Mouse (Mus musculus): ENCODE measurements around the gene Pklr. TPM values are rescaled to one million over a fixed set of nuclear protein-coding genes. Genes with fewer than 3 reads are reported as not detected.

Pklr gene
- polyA plus RNA-seq, 1 experiment from 2014 or later, result 4.4 TPM

DNA sequence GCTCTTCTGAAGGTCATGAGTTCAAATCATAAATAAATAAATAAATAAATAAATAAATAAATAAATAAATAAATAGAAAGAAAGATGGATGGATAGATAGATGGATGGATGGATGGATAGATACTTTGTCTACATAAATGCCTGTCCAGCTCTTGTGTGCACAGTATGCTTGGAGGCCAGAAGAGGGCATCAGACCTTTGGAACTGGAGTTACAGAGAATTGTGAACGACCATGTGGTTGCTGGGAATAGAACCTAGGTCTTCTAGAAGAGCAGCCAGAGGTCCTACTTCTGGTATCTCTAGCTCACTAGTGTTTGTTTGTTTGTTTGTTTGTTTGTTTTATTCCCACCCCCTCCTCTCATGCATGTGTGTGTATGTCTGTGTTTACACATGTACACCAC lies 57.4 kb downstream of the Pklr start:
- H3K27me3 ChIP-seq (ENCODE audit: insufficient read depth, poor library complexity, severe bottlenecking), result no peaks in the 10 kb centered on the region
- peaks cover 23% of the 10 kb centered on the region for H3K4me1 ChIP-seq (replicated peaks)
- WGBS, result 62% methylated on average over 1 of the region's 1 CpGs
- H3K27ac ChIP-seq, result no peak overlapping the region
- H3K36me3 ChIP-seq, result peaks cover 6% of the 10 kb centered on the region
- H3K4me3 ChIP-seq, result no peak overlapping the region
- no peaks in the 10 kb centered on the region for H3K9me3 ChIP-seq
- DNase-seq (ENCODE audit: low spot score), result no peak

- Histone ChIP-seq H3K4me3 (no peak overlapping the region), H3K9me3 (no peaks in the 10 kb centered on the region), H3K36me3 (0 out of 2 replicates have a peak, but pooled peaks cover 1% of the 10 kb centered on the region), H3K4me1 (replicated peaks) (peaks cover 19% of the 10 kb centered on the region), H3K27me3 (ENCODE audit: insufficient read depth, poor library complexity, severe bottlenecking) (no peaks in the 10 kb centered on the region), H3K27ac (no peak overlapping the region)
- DNase-seq (ENCODE audit: low spot score), result no peak
- 89% methylated on average over 2 of the region's 2 CpGs for WGBS
Measured at GRCm38 (mm10) chr3:89193853-89194252, 57.9 kb downstream of the Pklr start.

Other genes with a start within 250 kb of the Pklr start
- 58.6 and 64.8 TPM in 2 replicates for gene Msto1, start 222.1 kb upstream of the Pklr start, polyA plus RNA-seq (2016; fragmentation: Nextera tagmentation; extraction: Ambion mirVana)
- 12.3 and 12.9 TPM in 2 replicates for gene Ash1l, start 185.5 kb upstream of the Pklr start, polyA plus RNA-seq (2016; fragmentation: Nextera tagmentation; extraction: Ambion mirVana)
- 132 and 142 TPM in 2 replicates for gene Dap3, start 185.0 kb upstream of the Pklr start, polyA plus RNA-seq (2016; fragmentation: Nextera tagmentation; extraction: Ambion mirVana)
- gene Rusc1, start 42.8 kb upstream of the Pklr start, polyA plus RNA-seq (2016; fragmentation: Nextera tagmentation; extraction: Ambion mirVana), result 19.1 and 38.3 TPM in 2 replicates
- gene Gm43738, start 35.0 kb upstream of the Pklr start, polyA plus RNA-seq (2016; fragmentation: Nextera tagmentation; extraction: Ambion mirVana), result 0.09 TPM in 1 of 2 replicates, not detected in the other
- 383 and 460 TPM in 2 replicates for gene Fdps, start 34.2 kb upstream of the Pklr start, polyA plus RNA-seq (2016; fragmentation: Nextera tagmentation; extraction: Ambion mirVana)
- gene Hcn3, start 24.1 kb downstream of the Pklr start, polyA plus RNA-seq (2016; fragmentation: Nextera tagmentation; extraction: Ambion mirVana), result 7.3 and 9.1 TPM in 2 replicates
- 34.8 and 35.3 TPM in 2 replicates for gene Clk2, start 28.7 kb downstream of the Pklr start, polyA plus RNA-seq (2016; fragmentation: Nextera tagmentation; extraction: Ambion mirVana)
- 98.9 and 116 TPM in 2 replicates for gene Scamp3, start 41.3 kb downstream of the Pklr start, polyA plus RNA-seq (2016; fragmentation: Nextera tagmentation; extraction: Ambion mirVana)
- gene Fam189b, start 47.0 kb downstream of the Pklr start, polyA plus RNA-seq (2016; fragmentation: Nextera tagmentation; extraction: Ambion mirVana), result 30.2 and 38.7 TPM in 2 replicates
- gene Gba, start 66.8 kb downstream of the Pklr start, polyA plus RNA-seq (2016; fragmentation: Nextera tagmentation; extraction: Ambion mirVana), result 41.0 and 50.0 TPM in 2 replicates
- gene Thbs3, start 79.0 kb downstream of the Pklr start, polyA plus RNA-seq (2016; fragmentation: Nextera tagmentation; extraction: Ambion mirVana), result 65.5 and 74.7 TPM in 2 replicates
- 228 and 232 TPM in 2 replicates for gene Mtx1, start 90.9 kb downstream of the Pklr start, polyA plus RNA-seq (2016; fragmentation: Nextera tagmentation; extraction: Ambion mirVana)
- 1.1 and 1.8 TPM in 2 replicates for gene Muc1, start 92.9 kb downstream of the Pklr start, polyA plus RNA-seq (2016; fragmentation: Nextera tagmentation; extraction: Ambion mirVana)
- gene Krtcap2, start 109.8 kb downstream of the Pklr start, polyA plus RNA-seq (2016; fragmentation: Nextera tagmentation; extraction: Ambion mirVana), result 276 and 282 TPM in 2 replicates
- gene Trim46, start 110.2 kb downstream of the Pklr start, polyA plus RNA-seq (2016; fragmentation: Nextera tagmentation; extraction: Ambion mirVana), result 5.2 and 11.6 TPM in 2 replicates
- 97.0 and 99.4 TPM in 2 replicates for gene Dpm3, start 123.2 kb downstream of the Pklr start, polyA plus RNA-seq (2016; fragmentation: Nextera tagmentation; extraction: Ambion mirVana)
- gene Slc50a1, start 134.4 kb downstream of the Pklr start, polyA plus RNA-seq (2016; fragmentation: Nextera tagmentation; extraction: Ambion mirVana), result 34.4 and 36.8 TPM in 2 replicates
- 16.5 and 17.7 TPM in 2 replicates for gene Efna1, start 145.0 kb downstream of the Pklr start, polyA plus RNA-seq (2016; fragmentation: Nextera tagmentation; extraction: Ambion mirVana)
- gene Efna3, start 186.8 kb downstream of the Pklr start, polyA plus RNA-seq (2016; fragmentation: Nextera tagmentation; extraction: Ambion mirVana), result 5.9 and 10.7 TPM in 2 replicates
- 22.4 and 23.2 TPM in 2 replicates for gene Efna4, start 201.9 kb downstream of the Pklr start, polyA plus RNA-seq (2016; fragmentation: Nextera tagmentation; extraction: Ambion mirVana)
- gene Adam15, start 213.9 kb downstream of the Pklr start, polyA plus RNA-seq (2016; fragmentation: Nextera tagmentation; extraction: Ambion mirVana), result 36.4 and 38.1 TPM in 2 replicates
- gene Dcst2, start 225.8 kb downstream of the Pklr start, polyA plus RNA-seq (2016; fragmentation: Nextera tagmentation; extraction: Ambion mirVana), result 0.34 TPM in 1 of 2 replicates, not detected in the other
- gene Dcst1, start 229.1 kb downstream of the Pklr start, polyA plus RNA-seq (2016; fragmentation: Nextera tagmentation; extraction: Ambion mirVana), result 0.09 and 0.33 TPM in 2 replicates